Mouse (Mus musculus): Measurements from ENCODE around the gene Ppp4c.
"Not testable (repeated sequence)": the region's sequence is repeated elsewhere in the genome, so short reads cannot be mapped to it uniquely, and the experiment has no call there.

The Ppp4c gene

DNA sequence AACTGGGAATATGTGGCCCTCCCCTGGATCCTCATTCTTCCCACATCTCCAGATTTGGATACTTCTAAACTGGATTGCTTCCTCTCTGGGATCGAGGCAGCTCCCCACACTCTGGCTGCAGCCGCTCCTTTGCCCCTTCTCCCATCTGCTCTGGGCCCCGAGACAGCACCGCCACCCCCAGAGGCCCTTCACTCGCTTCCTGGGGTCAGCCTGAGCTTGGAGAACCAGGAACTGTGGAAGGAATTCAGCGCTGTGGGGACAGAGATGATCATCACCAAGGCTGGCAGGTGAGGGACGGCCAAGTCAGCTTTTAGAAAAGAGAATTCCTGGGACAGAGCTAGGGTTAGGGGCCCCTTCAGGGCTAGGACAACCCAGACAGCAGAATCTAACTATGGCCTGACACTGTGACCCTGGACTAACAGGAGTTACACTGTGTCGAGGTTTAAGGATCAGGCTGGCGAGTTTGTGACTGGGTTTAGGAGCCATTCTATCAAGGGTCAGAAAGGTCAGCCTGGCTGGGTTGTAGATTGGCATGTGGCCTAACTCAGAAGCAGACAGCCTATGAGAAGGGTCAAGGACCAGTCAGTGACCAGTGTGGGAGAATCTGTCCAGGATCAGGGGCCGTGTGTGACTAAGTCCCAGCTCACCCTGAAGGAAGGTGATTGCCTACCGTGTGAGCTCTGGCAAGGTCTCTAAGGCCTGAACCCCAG, 10.5 kb downstream of the Ppp4c start:
- DNase-seq (ENCODE audit: low spot score in 2 of 2), result no peak

DNA sequence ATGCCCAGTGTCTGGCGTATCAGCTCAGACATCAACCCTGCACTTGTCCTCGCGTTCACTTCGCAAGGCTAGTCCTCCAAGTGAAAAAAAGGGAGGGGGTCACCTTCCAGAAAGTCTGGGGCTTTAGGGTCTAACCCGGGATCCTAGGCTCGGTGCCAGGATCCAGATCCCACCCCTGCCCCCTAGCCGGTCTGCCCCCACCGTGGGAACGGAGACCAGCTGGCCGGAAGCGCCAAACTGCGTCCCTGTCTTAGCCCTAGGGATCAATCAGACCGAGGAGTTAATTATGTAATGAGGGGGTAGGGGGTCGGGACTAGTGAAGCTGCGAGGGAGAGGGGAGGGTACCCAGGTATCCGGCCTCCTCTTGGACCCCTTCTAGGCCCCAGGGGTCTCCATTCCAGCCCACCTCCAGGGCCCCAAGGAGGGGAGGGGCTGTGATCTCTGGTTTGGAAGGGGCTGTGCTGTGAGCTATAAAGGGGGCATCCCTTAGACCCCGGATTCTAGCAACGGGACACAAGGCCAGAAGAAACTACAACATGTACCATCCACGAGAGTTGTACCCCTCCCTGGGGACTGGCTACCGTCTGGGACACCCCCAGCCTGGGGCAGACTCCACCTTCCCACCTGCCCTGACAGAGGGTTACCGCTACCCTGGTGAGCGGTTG, 11.2 kb downstream of the Ppp4c start, which contains the start of gene Tbx6:
Tbx6 (plus strand) TSS at position 513 of the 665 bp plus-strand sequence.
- DNase-seq (ENCODE audit: low spot score in 2 of 2), result no peak

DNA sequence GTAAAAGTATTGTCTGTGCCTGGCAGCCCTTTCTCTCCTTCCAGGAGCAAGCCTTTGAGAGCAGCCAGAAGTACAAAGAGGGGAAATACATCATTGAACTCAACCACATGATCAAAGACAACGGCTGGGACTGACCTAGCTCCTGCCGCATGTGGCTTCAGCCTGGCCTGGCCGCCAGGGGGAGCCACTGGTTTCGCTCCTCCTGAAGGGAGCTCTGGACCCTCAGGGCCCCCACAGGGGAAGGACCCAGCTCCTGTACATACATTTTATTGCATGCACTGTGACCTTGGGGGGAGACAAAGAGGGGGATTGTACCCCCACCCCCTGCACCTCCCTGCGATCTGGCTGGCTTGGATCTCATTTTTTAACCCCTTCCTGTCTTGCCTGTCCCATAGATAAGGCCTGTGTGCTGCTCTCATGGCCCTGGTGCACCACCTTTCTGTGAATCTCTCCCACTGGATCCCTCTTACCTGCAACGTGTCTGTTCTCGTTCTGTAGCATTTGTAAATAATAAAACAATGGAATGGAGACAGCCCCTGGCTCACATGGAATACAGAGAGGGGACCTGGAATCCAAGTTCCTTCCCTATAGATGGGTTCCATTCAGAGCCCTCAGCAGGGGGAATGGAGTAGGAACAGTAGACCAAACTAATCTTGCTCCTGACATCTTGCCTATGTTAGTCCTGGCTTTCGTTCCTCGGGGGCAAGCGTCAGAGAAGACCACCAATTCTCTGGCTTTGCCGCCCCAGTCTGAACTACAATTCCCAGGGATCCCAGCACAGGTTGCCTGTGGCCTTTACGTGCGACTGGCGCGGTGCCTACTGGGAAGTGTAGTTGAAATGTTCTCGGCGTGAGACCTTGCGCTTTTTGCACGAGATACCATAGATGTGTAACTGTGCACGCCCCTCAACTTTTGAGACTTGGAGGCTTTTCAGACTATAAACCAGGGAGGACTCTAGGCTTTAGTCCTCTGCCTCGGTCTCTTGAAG, 12.0 kb downstream of the Ppp4c start:
- DNase-seq (ENCODE audit: low spot score in 2 of 2), result peak; percentile 67 to 73

DNA sequence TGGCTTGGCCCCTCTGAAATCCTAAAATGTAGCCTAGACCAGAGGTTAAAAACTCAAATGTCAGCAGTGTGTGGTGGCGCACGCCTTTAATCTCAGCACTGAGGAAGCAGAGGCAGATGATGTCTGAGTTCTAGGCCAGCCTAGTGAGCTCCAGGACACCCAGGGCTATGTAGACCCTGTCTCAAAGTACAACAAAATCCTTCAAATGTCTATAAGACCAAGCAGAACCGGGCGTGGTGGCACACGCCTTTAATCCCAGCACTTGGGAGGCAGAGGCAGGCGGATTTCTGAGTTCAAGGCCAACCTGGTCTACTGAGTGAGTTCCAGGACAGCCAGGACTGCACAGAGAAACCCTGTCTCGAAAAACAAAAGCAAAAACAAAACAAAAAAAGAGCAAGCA, 13.2 kb downstream of the Ppp4c start:
- not testable (repeated sequence) for DNase-seq (ENCODE audit: low spot score in 2 of 2)

DNA sequence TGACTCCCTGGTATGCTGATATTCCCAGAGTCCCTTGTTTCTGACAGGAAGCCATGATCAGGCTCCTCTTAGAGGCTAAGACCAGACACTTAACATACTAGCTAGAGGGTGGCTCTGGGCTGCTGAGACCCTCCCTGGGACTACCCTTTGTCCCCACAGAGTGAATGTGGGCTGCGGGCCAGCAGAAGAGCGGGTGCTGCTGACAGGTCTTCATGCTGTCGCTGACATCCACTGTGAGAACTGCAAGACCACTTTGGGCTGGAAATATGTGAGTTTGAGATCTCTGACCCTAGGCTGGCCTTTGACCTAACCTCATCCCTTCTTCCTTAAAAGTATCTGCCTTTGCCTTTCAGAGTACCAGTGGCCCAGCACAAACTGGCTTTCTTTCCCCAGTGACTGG, 14.1 kb downstream of the Ppp4c start:
- DNase-seq (ENCODE audit: low spot score in 2 of 2), result no peak

DNA sequence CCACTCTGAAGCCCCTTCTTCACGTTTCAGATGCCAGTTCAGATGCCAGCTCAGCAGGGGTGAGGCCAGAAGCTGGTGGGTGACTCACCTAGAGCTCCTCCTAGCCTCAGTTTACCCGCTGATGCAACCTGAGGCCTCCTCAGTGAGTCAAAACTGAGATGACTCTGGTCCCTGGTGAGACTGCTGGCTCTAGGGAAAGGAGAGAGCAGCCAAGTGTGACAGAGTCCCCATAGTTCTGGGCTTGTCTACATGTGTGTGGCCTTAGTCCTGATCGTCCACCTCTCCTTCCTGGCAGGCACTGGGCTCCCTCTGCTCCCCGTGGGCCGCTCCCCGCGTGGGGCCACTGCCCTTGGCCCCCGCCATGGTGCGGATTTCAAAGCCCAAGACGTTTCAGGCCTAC, 14.8 kb downstream of the Ppp4c start:
- no peak for DNase-seq (ENCODE audit: low spot score in 2 of 2)

DNA sequence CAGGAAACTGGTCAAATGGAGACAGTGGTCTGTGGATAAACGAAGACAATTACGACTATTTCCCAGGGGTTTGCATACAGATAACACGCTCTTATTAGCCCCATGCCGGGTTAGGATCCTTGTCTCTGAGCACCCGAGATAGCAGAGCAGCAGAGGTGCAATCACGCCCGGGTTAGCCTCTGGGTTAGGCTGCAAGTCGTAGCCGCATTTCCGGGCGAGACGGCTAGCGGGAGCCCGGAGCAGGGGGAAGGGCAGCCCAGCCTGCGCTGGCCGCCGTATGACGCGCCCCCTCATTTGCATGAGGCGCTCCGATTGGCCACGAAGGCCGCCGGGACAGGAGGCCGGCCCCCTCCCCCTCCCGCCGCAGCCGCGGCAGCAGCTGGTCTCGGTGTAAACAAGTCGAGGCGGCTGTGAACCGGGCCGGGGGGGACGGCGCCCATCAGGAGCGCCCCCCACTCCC, 15.7 kb downstream of the Ppp4c start, which contains the start of gene Ypel3:
Ypel3 (plus strand) TSS at position 358 of the 460 bp plus-strand sequence.
- peak; percentile 77 to 95 for DNase-seq (ENCODE audit: low spot score in 2 of 2)

DNA sequence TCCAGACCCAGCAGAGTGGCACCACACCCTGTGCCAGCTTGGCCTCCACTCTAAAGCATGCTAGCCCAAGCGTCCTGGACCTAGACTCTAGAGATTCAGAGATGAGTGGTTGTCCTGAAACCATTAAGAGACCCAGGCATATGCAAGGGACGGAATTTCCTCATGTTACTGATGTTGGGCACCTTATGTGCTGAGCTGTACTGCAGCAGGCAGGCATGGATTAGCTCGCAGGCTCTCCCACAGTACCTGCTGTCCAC, 16.4 kb downstream of the Ppp4c start:
- no peak for DNase-seq (ENCODE audit: low spot score in 2 of 2)

DNA sequence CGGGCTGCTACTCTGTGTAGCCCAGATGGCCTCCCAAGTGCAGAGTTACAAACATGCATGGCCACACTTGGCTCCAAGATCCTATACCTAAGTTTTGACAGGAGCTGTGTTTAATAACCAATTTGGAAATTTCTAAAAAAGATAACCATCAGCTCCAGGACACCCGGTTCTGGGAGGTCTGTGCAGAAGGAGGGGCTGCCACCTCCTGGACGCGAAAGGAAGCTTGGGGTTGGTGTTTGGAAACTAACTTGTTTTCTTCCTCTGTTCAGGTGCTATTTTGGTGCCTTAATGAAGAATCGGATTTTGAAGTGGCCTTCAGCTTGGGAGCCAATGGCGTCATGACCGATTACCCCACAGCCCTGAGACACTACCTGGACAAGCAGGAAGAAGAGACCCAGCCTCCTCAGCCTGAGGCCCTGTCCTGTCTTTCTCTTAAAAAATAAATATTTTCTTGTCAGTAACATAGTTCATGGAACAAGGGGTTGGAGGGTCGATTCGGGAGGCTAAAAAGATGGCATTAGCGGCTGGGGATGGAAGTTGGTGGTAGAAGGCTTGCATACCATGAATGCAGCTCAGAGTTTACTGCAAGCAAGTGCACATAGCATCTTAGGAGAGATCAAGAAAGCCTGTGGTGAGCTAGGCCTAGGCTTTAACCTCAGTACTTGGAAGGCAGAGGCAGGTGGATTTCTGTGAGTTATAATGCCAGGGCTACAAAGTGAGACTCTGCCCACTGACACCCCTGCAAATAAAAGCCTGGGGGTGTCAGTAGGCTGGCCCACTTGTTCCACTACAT, 16.9 kb downstream of the Ppp4c start:
- DNase-seq (ENCODE audit: low spot score in 2 of 2), result no peak

DNA sequence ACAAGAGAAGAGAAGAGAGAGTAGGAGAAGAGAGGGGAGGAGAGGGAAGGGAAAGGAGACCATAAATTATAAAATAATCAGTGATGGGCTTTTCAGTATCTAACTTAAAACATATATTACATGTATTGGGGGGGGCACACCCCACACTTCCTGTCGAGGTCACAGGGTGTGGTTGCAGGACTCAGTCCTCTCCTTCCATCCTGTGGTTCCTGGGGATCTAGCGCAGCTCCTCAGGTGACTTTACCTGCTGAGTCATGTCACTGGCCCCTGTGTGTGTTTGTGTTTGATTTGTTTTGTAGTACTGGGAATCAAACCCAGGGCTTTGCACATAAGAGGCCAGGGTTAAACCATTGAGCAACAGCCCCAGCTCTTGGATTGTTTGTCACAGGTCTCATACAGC, 17.8 kb downstream of the Ppp4c start:
- no peak for DNase-seq (ENCODE audit: low spot score in 2 of 2)

DNA sequence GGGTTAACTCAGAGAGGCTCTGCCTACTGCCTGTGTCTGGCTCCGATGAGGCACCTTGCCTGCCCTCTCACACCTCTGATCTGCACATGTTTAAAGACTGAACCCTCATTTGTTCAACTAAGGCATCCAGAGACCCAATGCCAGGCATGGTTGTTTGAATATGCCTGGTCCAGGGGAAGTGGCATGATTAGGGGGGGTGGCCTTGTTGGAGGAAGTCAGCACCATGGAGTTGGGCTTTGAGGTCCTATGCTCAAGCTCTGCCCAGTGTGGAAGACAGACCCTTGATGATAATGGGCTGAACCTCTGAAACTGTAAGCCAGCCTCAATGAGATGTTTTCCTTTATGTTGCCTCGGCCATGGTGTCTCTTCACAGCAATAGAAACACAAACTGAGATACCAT, 18.9 kb downstream of the Ppp4c start:
- no peak for DNase-seq (ENCODE audit: low spot score in 2 of 2)

DNA sequence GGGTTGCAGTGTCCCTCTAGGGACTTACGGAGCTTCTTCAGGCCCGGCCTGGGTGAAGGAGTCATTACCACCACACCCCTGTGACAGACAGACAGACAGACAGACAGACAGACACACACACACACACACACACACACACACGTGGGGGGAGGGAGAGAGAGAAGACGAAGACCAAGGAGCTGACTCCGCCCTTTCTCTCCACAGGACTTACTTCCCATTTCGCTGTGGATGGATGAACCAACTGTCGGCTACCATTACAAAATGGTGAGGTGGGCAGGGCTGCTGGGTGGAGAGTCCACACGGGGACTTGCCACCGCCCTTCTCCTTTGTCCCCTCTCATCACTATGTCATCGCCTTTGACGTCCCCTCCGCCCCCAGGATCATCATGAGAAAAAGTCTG, 21.5 kb downstream of the Ppp4c start:
- DNase-seq (ENCODE audit: low spot score in 2 of 2), result no peak

DNA sequence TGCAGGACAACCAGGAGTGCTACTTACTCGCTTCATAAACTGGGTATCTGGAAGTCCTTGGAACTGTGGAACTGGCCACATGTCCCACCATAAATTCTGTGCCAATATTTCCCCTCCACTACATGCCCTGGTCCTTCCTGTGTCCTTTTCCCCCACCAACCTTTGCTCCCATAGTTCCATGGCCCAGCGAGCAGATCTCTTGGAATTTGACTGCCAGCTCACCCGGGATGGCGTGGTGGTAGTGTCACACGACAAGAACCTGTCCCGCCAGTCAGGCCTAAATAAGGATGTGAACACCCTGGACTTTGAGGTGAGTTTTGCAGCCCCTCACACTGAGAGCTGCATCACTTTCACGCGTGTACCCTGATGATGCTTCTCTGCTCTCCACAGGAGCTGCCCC, 25.3 kb downstream of the Ppp4c start:
- DNase-seq (ENCODE audit: low spot score in 2 of 2), result no peak

DNA sequence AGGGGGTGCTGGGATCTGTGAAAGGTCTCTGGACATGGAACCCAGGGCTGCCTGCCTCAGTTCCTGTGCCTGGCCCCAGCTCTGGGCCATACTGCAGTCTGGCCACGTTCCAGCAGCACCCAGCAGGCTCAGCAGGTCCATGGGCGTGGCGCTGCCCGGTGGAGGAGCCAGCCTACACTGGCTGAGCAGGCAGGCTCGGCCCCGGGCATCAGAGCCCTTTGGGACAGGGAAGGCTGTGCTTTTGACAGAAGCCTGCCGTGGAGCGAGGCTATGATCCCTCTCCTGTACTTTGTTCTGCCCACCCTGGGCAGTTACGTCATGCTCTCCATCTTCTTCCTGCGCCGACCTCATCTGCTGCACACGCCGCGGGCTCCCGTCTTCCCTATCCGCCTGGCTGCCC, 26.1 kb downstream of the Ppp4c start, which contains the start of gene Gdpd3:
Gdpd3 (plus strand) TSS at position 134 of the 400 bp plus-strand sequence.
- DNase-seq (ENCODE audit: low spot score in 2 of 2), result peak in 1 of 2 experiments; percentile 53

DNA sequence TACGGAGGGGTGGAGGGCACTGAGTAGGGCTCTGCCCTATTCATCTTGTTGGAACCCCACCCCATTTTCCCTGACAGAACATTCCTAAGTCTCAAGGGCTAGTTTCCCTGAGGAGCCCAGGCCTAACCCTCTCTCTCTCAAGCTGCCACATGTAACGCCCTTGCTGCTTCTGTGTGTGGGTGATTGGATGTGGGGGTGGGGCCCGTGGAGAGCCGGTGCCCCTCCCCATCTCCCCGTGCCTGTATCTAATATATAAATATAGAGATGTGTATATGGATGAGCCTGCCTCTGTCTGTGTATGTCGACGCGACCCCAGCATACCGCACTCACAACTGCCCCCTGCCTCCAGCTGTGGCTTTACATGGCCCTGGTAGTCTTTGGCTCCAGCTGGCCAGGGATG, 26.8 kb downstream of the Ppp4c start:
- DNase-seq (ENCODE audit: low spot score in 2 of 2), result no peak

DNA sequence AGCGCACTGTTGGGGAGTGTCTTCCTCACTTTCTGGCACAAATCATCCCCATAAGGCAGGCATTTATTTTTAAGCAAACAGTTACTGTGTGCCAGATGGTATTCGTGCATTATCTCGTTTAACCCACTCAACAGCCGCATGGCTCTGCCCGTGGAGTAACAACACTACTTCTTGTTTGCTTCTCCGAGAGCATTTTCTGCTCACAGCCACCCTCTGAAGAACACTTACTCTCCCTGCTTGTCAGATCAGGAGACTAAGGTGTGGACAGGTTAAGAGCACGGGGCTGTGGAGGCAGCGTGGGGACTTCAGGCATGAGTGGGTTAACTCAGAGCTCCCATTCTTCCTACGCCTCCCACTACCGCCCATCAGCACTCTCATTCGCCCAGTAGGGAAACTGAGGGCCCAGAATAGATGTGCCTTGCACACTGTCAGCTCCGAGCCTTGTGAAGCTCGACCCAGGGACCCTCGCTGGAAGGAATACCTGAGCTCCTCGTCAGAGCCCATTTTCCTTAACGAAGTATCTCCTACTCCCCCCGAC, 29.8 kb downstream of the Ppp4c start:
- no peak for DNase-seq (ENCODE audit: low spot score in 2 of 2)

DNA sequence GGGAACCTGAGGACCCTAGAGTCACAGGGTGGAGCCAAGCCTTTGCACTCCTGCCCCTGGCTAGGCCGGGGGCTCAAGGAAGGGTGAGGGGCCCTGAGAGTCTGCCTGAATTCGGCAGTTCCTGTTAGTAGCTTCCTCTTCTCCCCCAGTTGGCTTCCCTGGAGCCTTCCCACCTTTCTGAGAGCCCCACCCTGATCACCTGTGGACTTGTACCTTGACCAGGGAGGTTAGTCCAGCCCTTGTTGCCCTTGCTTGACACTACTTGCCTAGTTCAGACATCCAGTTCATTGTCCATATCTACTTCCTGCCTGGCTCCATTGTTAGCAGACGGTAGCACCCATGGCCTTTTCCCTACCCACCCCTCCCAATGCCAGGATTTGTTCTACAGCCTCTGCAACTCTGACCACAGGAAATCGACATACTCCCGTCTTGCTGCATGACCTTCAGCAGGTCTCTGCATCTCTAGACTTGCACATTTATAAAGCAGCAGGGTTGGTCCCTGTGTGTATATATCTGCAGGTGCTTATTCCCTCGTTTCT, 30.7 kb downstream of the Ppp4c start:
- no peak for DNase-seq (ENCODE audit: low spot score in 2 of 2)

DNA sequence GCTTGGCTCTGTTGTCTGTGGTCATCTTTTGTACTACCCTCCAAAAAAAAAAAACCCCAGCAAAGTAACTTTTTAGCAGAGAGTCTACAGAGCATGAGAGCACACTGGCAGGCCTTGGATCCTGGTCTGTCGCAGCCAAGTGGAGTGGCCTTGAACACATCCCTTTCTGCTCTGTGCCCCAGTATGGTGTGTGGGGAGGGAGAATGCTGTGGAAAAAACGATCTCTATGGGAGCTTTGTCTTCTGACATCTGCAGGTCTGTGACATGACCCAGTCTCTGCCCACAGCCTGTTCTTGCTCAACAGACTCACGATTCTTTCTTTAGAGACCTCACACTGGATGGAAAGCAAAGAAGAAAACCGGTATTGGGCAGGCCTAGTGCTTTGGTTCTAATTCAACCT, 31.3 kb downstream of the Ppp4c start:
- no peak for DNase-seq (ENCODE audit: low spot score in 2 of 2)

DNA sequence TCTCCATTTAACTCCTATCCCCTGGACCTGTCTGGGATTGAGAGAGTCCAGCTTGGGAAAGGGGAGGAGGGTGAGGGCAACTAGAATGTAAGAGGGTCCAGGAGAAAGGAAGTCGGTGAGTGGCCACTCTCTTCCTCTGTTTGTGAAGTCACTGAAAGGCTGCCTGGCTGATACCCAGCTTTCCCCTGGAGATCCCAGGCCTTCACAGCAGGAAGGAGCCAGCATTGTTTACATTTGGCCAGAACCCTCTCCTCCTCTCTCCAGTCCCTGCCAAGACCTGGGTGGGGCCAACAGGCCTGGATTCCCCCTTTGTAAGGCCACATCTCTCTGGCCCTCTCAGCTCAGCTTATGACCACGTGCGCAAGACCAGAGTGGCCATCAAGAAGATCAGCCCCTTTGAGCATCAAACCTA, 31.9 kb downstream of the Ppp4c start:
- DNase-seq (ENCODE audit: low spot score in 2 of 2), result peak; percentile 50 to 76

DNA sequence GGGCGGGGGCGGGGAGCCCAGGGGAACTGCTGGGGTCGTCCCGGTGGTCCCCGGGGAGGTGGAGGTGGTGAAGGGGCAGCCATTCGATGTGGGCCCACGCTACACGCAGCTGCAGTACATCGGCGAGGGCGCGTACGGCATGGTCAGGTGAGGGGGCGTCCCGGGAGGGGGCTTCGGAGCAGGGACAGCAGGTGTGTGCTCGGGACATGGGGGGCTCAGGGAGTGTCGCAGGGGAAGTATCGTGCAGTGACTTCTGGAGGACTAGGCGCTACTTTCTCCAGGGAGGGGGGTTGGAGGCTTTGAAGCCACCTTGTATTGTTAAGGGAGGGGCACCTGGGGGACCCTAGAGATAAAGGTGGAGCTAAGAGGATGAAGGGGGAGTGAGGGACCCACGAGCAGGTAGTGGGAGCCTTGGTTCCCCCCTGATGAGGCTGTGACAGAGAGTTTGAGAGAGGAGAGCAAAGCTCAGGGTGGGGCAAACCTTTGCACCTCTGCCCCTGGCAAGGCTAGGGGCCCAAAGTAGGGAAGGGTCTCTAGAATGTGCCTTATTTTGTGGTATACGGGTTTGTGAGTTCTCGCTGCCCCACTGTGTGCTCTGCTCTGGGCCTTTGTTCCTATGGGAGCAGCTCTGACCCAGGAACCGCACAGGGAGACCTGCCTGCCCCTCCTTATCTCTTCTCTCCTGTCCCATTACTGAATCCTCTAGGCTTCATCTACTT, 32.5 kb downstream of the Ppp4c start:
- DNase-seq (ENCODE audit: low spot score in 2 of 2), result peak in 1 of 2 experiments; percentile 26
